Mouse (Mus musculus) heart, embryonic 15.5 days (tissue): Measurements from ENCODE around the gene Prr5l. TPM values are rescaled to one million over a fixed set of nuclear protein-coding genes. Genes with fewer than 3 reads are reported as not detected.

Experiments used
- ATAC-seq: fragments of 200-750 bp; cut with Nextera tagmentation; replicated peaks from 2 replicates; pipeline ENCODE4 v1.8.0; 2017; ENCODE audit warnings: low read depth, moderate TSS enrichment; ENCODE audit not compliant: insufficient number of reproducible peaks, insufficient read depth, low FRiP score
- H3K27ac ChIP-seq: fragments of 300-500 bp; sonication (generic); 2 replicates; pipeline ENCODE4 v1.5.1; 2015; ENCODE audit warnings: mild to moderate bottlenecking, inconsistent platforms
- H3K27me3 ChIP-seq: fragments of 300-500 bp; sonication (generic); 2 replicates; pipeline ENCODE4 v1.6.1; 2015; ENCODE audit warnings: inconsistent platforms
- H3K36me3 ChIP-seq: fragments of 300-500 bp; sonication (generic); 2 replicates; pipeline ENCODE4 v1.6.1; 2015; ENCODE audit warnings: mild to moderate bottlenecking, inconsistent platforms
- H3K4me1 ChIP-seq: fragments of 300-500 bp; sonication (generic); replicated peaks from 2 replicates; pipeline ENCODE4 v1.6.1; 2015; ENCODE audit warnings: inconsistent platforms
- H3K4me2 ChIP-seq: fragments of 300-500 bp; sonication (generic); 2 replicates; pipeline ENCODE4 v1.6.1; 2015; ENCODE audit warnings: inconsistent platforms, mild to moderate bottlenecking, moderate library complexity
- H3K4me3 ChIP-seq: fragments of 300-500 bp; sonication (generic); 2 replicates; pipeline ENCODE4 v1.5.1; 2015; ENCODE audit warnings: mild to moderate bottlenecking, inconsistent platforms
- H3K9ac ChIP-seq: fragments of 300-500 bp; sonication (generic); 2 replicates; pipeline ENCODE4 v1.6.1; 2015; ENCODE audit warnings: mild to moderate bottlenecking, inconsistent platforms
- H3K9me3 ChIP-seq: fragments of 300-500 bp; sonication (generic); replicated peaks from 2 replicates; pipeline ENCODE4 v1.6.1; 2016; ENCODE audit warnings: inconsistent platforms
- WGBS: fragments of 180-500 bp; shearing (Covaris S2); methylation state at CpG from one replicate; pipeline ENCODE4 v1.1.7; 2015; ENCODE audit warnings: mixed read lengths; 5-methylcytosine and 5-hydroxymethylcytosine counted together
- polyA plus RNA-seq: library from polyadenylated mRNA; unstranded; fragments of >200 nt; fragmentation: Nextera tagmentation; extraction: Ambion mirVana; gene quantifications from 2 replicates; pipeline ENCODE4 v1.2.1, GENCODE M21; 2015

The Prr5l gene
- polyA plus RNA-seq, 1 experiment from 2014 or later, result 8.7 TPM

DNA sequence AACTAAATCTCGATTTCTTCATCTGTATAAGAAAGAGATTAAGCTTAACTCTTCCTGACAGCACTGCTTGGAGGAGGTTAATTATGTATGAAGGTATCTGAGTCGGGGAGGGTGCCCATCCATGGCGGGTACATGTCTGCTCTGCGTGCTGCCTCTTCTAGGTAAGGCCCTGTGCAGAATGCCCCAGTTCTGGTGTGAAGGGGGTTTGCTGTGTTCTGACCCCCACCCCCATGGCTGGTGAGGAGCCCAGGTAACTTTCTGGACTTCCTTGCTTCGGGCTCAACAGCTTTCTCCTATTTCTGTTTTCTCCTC is 23.5 kb upstream of the Prr5l start:
- no peak overlapping the region for H3K4me3 ChIP-seq
- peaks cover 4% of the 10 kb centered on the region for H3K4me1 ChIP-seq
- H3K27ac ChIP-seq, result no peak overlapping the region
- WGBS, result 57% methylated on average over 5 of the region's 5 CpGs
- no peak overlapping the region for H3K9ac ChIP-seq
- peak overlapping the region; percentile 56; the same call in 1 of the 2 replicates for H3K4me2 ChIP-seq
- H3K27me3 ChIP-seq, result no peaks in the 10 kb centered on the region
- no peaks in the 10 kb centered on the region for H3K36me3 ChIP-seq
- no peak for ATAC-seq
- H3K9me3 ChIP-seq, result no peaks in the 10 kb centered on the region

DNA sequence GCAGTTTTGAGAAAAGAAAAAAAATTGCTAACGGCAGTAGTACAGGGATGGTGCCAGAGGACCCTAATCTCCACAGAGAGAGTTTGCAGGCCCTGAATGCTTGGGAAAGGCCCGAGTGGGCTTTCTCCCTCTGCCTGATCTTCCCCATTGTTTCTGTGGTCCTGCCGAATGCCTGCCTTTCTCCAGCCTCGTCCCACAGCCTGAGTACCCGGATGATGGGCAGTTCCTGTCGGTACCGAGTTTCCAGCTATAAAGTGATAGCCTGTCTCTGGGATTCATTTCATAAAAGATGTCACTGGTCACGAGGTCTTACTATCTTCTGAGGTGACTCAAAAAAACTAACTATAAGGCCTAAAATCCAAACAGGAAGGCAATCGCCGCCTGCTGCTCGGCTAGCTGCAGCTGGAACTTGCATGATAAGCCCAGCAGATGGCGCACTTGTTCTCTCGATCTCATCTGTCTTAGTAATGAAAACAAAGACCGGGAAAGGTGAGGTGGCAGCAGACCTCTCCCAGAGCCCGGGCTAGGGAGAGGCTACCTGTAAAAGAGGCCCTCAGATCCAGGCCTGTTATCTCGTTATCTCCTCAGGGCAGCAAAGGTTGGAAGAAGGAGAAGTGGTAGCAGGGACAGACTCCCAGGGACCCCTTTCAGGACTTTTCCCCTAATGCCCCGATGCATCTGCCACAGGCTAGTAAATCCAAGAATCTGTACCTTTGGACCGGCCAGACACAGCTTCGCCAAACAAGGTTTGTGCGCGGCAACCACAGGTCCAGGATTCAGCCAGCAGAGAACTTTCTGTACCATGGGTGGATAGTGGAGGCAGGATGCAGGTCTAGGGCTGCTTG is 22.9 kb upstream of the Prr5l start:
- Histone ChIP-seq H3K36me3 (0 out of 2 replicates have a peak, but pooled peaks cover 2% of the 10 kb centered on the region), H3K4me2 (peak overlapping the region; percentile 56), H3K9ac (no peak overlapping the region), H3K27me3 (no peaks in the 10 kb centered on the region), H3K4me3 (peak overlapping the region; percentile 23; the same call in 1 of the 2 replicates), H3K27ac (no peak overlapping the region), H3K9me3 (no peaks in the 10 kb centered on the region), H3K4me1 (peaks cover 4% of the 10 kb centered on the region)
- WGBS, result 22% methylated on average over 21 of the region's 21 CpGs
- ATAC-seq, result 0 out of 2 replicates have a peak, but pooled peaks have one; percentile 37

DNA sequence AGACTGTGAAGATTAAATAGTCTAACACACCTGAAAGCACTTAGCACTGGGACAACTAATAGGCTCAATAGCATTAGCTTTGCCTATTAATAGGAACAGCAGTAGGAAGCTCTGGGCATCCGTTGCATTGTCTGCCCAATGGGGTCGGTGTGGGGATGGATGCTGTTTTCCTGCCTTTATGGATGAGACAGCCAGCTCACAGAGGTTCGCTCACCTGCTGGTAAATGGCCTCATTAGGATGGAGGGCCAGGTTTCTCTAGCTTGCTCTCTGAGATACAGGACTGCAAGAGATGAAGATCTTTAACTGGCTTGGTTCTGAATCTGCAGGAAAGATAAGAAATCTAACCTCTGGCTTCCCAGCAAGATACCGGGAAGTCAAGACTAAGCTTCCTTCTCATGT is 19.4 kb upstream of the Prr5l start:
- WGBS, result 72% methylated on average over 4 of the region's 4 CpGs
- H3K36me3 ChIP-seq, result peaks cover 7% of the 10 kb centered on the region; the same call in 1 of the 2 replicates
- H3K4me3 ChIP-seq, result no peak overlapping the region
- H3K27ac ChIP-seq, result no peak overlapping the region
- no peak overlapping the region for H3K4me2 ChIP-seq
- H3K9ac ChIP-seq, result no peak overlapping the region
- no peaks in the 10 kb centered on the region for H3K27me3 ChIP-seq
- H3K4me1 ChIP-seq, result peaks cover 4% of the 10 kb centered on the region
- no peaks in the 10 kb centered on the region for H3K9me3 ChIP-seq
- no peak for ATAC-seq

DNA sequence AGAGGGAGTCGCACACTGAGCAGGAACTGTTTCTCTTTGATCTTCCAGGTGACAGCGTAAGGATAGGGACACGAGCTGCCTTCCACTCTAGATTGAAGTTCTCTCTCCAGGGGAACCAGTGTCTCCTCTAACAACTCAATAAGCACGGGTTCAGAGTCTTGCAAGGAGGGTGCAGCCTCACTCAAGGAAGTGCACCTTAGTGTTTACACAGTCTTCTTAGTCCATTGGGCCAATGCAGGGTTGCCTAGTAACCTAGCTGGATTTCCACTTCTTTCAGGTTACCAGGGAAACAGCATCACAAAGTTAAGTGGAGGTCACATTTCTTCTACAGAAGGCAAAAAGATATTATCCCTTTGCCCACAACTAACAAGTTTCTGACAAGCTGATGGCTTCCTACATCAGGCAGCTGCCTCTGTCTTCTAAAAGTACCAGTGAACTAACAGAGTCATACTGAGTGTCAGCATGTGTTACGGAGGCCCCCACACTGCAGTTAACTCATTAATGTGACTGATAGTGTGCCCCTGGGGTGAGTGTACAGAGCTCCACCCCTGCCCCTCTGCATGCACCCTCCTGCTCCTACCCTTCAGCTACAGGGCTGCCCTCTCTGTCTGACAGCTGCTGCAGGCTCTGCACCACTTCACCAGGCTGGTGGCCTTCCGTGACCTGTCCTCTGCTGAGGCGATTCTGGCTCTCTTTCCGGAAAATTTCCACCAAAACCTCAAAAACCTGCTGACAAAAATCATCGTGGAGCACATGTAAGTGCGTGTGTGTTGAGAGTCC is 13.8 kb upstream of the Prr5l start:
- H3K4me1 ChIP-seq, result no peaks in the 10 kb centered on the region
- no peaks in the 10 kb centered on the region for H3K9me3 ChIP-seq
- peaks cover 7% of the 10 kb centered on the region; the same call in 1 of the 2 replicates for H3K36me3 ChIP-seq
- no peak overlapping the region for H3K4me2 ChIP-seq
- 72% methylated on average over 10 of the region's 10 CpGs for WGBS
- no peak overlapping the region for H3K4me3 ChIP-seq
- H3K9ac ChIP-seq, result no peak overlapping the region
- no peak overlapping the region for H3K27ac ChIP-seq
- no peaks in the 10 kb centered on the region for H3K27me3 ChIP-seq
- no peak for ATAC-seq

DNA sequence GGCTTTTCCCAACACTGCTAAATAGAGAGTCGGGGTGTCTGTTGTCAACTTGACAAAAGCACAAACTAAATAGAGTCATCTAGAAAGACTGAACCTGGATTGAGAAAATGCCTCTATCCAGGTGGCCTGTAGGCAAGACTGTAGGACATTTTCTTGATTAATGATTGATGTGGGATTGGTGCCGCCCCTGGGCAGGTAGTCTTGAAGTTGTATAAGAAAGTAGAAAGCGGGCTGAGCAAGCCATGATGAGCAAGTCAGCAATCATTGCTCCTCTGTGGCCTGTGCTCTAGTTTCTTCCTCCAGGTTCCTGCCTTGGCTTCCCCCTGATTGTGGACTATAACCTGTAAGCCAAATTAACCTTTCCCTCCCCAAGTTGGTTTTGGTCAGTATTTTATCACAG is 11.3 kb upstream of the Prr5l start:
- Histone ChIP-seq H3K27ac (no peak overlapping the region), H3K4me3 (no peak overlapping the region), H3K27me3 (no peaks in the 10 kb centered on the region), H3K4me2 (no peak overlapping the region), H3K9me3 (no peaks in the 10 kb centered on the region), H3K9ac (no peak overlapping the region), H3K4me1 (no peaks in the 10 kb centered on the region), H3K36me3 (no peaks in the 10 kb centered on the region; the same call in 1 of the 2 replicates)
- 89% methylated on average over 3 of the region's 3 CpGs for WGBS
- no peak for ATAC-seq

DNA sequence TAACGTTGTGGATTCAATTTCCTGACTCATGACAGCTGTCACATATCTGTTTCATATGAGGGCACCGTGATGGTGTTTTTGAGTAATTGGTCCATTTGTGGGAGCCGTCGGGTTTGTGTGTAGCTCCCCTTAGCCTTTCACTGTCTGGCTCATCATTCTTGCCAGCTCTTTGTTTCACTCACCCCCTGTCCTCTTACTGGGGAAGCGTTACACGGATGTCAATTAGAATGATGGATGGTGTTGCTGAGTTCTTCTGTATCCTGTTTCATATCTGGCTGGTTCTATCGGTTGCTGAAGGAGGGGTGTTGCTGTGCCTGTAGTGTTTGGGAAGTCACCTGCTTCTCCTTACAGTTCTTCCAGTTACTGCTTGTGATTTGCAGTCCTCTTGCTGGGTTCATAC is 8.3 kb upstream of the Prr5l start:
- no peak for ATAC-seq
- WGBS, result 49% methylated on average over 7 of the region's 7 CpGs
- Histone ChIP-seq H3K4me2 (no peak overlapping the region), H3K4me3 (no peak overlapping the region), H3K27ac (no peak overlapping the region), H3K36me3 (no peaks in the 10 kb centered on the region), H3K4me1 (peaks cover 8% of the 10 kb centered on the region), H3K27me3 (no peaks in the 10 kb centered on the region), H3K9ac (no peak overlapping the region), H3K9me3 (no peaks in the 10 kb centered on the region)

DNA sequence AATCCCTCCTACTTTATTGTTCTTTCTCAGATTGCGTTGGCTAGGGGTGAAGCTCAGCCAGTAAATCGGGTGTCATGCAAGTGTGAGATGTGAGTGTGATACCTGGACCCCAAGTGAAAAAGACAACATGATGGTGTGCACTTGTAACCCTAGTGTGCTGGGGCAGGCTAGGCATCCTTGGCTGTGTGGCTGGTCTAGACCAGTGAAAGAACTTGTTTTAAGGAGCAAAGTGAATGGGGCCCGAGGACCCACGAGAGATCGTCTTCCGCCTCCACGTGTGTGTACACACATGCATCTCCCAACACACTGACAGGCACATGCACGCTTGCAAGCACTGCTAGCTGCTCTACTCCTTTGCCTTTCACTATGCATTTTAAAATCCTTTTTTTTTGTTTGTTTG is 6.1 kb upstream of the Prr5l start:
- no peaks in the 10 kb centered on the region for H3K27me3 ChIP-seq
- H3K36me3 ChIP-seq, result no peaks in the 10 kb centered on the region
- no peak overlapping the region for H3K9ac ChIP-seq
- H3K27ac ChIP-seq, result no peak overlapping the region
- H3K9me3 ChIP-seq, result no peaks in the 10 kb centered on the region
- H3K4me2 ChIP-seq, result no peak overlapping the region
- ATAC-seq, result no peak
- peaks cover 11% of the 10 kb centered on the region for H3K4me1 ChIP-seq
- 89% methylated on average over 8 of the region's 8 CpGs for WGBS
- no peak overlapping the region for H3K4me3 ChIP-seq

DNA sequence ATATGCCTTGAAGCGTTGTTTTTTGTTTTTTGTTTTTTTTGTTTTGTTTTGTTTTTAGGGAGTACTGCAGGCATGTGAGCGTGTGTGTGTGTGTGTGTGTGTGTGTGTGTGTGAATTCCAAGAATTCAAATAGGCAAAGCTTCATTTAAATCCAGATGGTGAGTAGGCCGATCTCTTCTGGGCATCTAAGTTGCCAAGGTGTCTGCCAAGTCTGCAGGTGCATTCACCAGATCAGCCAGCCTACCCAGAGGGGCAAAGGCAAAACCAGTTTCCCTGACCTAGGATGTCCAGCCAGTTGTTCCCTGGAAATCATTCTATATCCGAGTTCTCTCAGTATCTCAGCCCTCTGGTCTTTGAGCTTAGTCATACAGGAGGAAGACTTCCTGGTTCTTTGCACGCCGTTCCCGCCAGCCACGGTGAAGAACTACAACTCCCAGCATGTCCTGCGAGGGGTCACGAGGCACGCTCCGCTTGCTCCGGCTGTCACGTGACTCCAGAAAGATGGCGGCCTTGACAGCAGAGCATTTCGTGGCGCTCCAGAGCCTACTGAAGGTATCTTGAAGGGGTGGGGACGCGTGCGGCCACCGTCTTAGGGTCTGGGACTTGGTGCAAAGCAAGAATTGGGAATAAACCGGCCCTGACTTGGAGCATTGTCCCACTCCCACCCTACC is 3.1 kb upstream of the Prr5l start, which contains the start of gene Commd9:
Gene Commd9 (plus strand): TSS at position 480 of the 671 bp plus-strand sequence.
- H3K36me3 ChIP-seq, result no peaks in the 10 kb centered on the region
- peak; percentile 96 for ATAC-seq
- H3K9ac ChIP-seq, result peak within 1 kb of the TSS; percentile 62
- H3K27ac ChIP-seq, result 0 out of 2 replicates have a peak within 1 kb of the TSS, but pooled peaks have one; percentile 27
- H3K9me3 ChIP-seq, result no peaks in the 10 kb centered on the region
- H3K27me3 ChIP-seq, result no peaks in the 10 kb centered on the region
- WGBS, result 12% methylated on average over 22 of the region's 22 CpGs
- peak within 1 kb of the TSS; percentile 68 for H3K4me3 ChIP-seq
- H3K4me2 ChIP-seq, result peak within 1 kb of the TSS; percentile 72
- H3K4me1 ChIP-seq, result peaks cover 11% of the 10 kb centered on the region

DNA sequence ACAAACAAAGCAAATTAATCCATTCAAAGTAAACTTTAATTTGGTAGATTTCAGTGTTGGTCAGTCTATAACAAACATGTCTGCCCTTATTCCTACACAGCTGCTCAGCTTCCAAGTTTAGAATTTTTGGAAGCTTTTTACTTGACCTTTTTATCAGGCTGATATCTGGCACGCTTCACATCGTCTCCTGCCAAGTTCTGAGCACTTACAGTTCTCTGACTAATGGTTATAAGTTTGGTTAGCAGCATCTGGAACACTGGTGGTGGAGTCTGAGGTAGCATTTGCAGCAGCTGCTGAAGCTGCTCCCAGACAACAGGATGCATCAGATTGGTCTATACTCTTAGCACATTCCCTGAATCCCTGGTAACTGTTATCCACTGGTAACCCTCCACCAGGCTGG is 1.5 kb upstream of the Prr5l start:
- no peak for ATAC-seq
- no peak overlapping the region for H3K9ac ChIP-seq
- H3K36me3 ChIP-seq, result no peaks in the 10 kb centered on the region
- no peaks in the 10 kb centered on the region for H3K9me3 ChIP-seq
- WGBS, result 35% methylated on average over 2 of the region's 2 CpGs
- H3K4me3 ChIP-seq, result no peak overlapping the region
- peaks cover 11% of the 10 kb centered on the region for H3K4me1 ChIP-seq
- no peak overlapping the region for H3K4me2 ChIP-seq
- H3K27me3 ChIP-seq, result no peaks in the 10 kb centered on the region
- H3K27ac ChIP-seq, result no peak overlapping the region

DNA sequence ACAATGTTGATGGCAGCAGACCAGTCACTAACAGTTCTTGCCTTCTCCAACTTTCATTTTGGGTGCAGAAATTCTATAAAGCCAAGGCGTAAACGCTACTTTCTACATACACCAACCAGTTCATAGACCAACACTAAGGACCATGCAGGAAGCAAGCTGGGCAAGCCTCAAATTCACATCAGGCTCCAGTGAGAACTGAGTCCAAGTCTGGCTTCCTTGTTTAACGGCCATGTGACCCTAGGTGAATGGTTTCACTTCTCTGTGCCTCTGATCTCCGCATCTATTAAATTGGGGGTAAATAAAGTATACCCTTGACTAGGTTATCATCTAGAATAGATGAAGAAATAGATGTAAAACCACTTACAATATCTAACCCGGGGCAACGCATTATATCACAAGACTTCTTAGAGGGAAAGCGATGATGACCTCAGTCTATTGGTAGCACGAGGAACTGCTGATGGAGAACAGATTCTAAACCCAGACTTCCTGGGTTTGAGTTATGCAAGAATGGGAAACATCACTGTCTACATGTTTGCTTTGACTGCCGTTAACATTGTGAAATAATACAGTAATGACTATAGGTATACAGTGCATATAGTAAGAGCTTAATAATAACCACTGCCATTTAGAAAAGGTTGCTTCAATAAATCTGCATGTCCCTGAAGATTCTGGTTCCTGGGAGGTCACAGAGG is 1.2 kb downstream of the Prr5l start:
- no peak overlapping the region for H3K27ac ChIP-seq
- no peaks in the 10 kb centered on the region for H3K36me3 ChIP-seq
- ATAC-seq, result no peak
- H3K4me1 ChIP-seq, result peaks cover 12% of the 10 kb centered on the region
- no peaks in the 10 kb centered on the region for H3K9me3 ChIP-seq
- H3K4me3 ChIP-seq, result no peak overlapping the region
- no peak overlapping the region for H3K9ac ChIP-seq
- no peak overlapping the region for H3K4me2 ChIP-seq
- WGBS, result 76% methylated on average over 9 of the region's 9 CpGs
- no peaks in the 10 kb centered on the region for H3K27me3 ChIP-seq

DNA sequence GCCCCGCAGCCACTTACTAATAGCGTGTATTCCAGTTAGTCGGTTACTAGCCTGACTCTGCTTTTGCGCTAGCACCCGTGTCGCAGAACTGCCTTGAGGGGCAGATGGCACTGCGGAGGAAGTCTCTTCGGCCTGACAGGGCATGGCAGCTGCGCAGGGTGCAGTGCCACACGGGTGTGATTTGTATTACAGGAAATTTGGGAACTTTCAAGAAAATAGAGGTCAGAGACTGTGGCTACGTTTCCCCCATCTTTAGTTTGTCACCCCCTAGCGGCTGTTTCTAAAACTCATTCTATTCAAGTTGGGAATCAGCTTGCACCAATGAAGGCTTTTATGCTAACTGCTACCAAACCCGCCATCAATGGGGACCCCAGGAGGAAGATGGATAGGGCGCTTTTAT is 11.6 kb downstream of the Prr5l start:
- H3K9ac ChIP-seq, result 0 out of 2 replicates have a peak overlapping the region, but pooled peaks have one; percentile 41

More for the DNA sequence above, 11.6 kb downstream of the Prr5l start:
- Histone ChIP-seq H3K4me2 (peak overlapping the region; percentile 66), H3K27me3 (no peaks in the 10 kb centered on the region), H3K9me3 (no peaks in the 10 kb centered on the region), H3K36me3 (no peaks in the 10 kb centered on the region), H3K4me3 (peak overlapping the region; percentile 35), H3K4me1 (0 out of 2 replicates have a peak, but pooled peaks cover 2% of the 10 kb centered on the region), H3K27ac (no peak overlapping the region)
- ATAC-seq, result no peak
- WGBS, result 20% methylated on average over 14 of the region's 14 CpGs
